Mouse (Mus musculus): ENCODE measurements around the gene Ctnna3. TPM values are rescaled to one million over a fixed set of nuclear protein-coding genes. Genes with fewer than 3 reads are reported as not detected.

Gene Ctnna3
- polyA plus RNA-seq, 2 experiments, result 0.78 to 0.89 TPM

- Histone ChIP-seq H3K4me3 (replicated peaks; ENCODE audit: low read length) (no peak overlapping the region), H3K4me1 (ENCODE audit: control insufficient read depth, insufficient read depth, low read length) (no peaks in the 10 kb centered on the region), H3K9me3 (ENCODE audit: control insufficient read depth, low read length) (no peaks in the 10 kb centered on the region), H3K27ac (replicated peaks; ENCODE audit: low read depth, low read length) (no peak overlapping the region), H3K27me3 (ENCODE audit: control insufficient read depth, insufficient read depth, low read length) (no peaks in the 10 kb centered on the region), H3K4me2 (replicated peaks; ENCODE audit: low read depth, low read length, severe bottlenecking) (no peak overlapping the region), H3K9ac (ENCODE audit: low read depth, low read length, severe bottlenecking) (no peak overlapping the region), H3K36me3 (ENCODE audit: control insufficient read depth, insufficient read depth, low read length) (no peaks in the 10 kb centered on the region)
- DNase-seq (ENCODE audit: low spot score) (no peak), ATAC-seq (ENCODE audit: low FRiP score, low read depth) (no peak)
- no peak for TF ChIP-seq POLR2A (IDR thresholded peaks at IDR 0.05; ENCODE audit: borderline replicate concordance, extremely low read depth, insufficient read depth, insufficient read length)
- WGBS, result 81% methylated on average over 2 of the region's 2 CpGs
Measured at GRCm38 (mm10) chr10:64588116-64588515, 1158.2 kb downstream of the Ctnna3 start.

DNA sequence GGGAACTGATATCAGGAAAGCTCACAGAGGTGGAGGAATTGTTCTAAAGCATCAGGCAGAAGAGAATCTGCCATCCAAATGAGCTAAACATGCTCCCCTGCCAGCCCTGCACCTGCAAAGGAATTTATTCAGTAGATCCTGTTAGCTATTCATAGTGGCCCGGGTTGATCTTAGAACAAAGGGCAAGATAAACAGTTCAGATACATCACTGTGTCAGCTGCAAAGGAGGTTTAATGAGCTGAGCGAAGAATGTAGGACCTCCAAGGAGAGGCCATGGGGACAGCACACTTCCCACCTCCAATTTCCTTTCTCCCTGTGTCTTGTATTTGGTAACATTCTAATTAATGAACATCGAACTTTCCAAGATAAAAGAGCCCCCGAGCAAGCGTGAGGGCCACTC is 1206.9 kb downstream of the Ctnna3 start:
- WGBS, result 66% methylated on average over 5 of the region's 5 CpGs
- no peak for TF ChIP-seq POLR2A (IDR thresholded peaks at IDR 0.05; ENCODE audit: borderline replicate concordance, extremely low read depth, insufficient read depth, insufficient read length)
- Histone ChIP-seq H3K36me3 (ENCODE audit: control insufficient read depth, insufficient read depth, low read length) (no peaks in the 10 kb centered on the region), H3K4me1 (ENCODE audit: control insufficient read depth, insufficient read depth, low read length) (no peaks in the 10 kb centered on the region), H3K27me3 (ENCODE audit: control insufficient read depth, insufficient read depth, low read length) (no peaks in the 10 kb centered on the region), H3K4me2 (replicated peaks; ENCODE audit: low read depth, low read length, severe bottlenecking) (no peak overlapping the region), H3K9ac (ENCODE audit: low read depth, low read length, severe bottlenecking) (no peak overlapping the region), H3K27ac (replicated peaks; ENCODE audit: low read depth, low read length) (no peak overlapping the region), H3K9me3 (ENCODE audit: control insufficient read depth, low read length) (no peaks in the 10 kb centered on the region), H3K4me3 (replicated peaks; ENCODE audit: low read length) (no peak overlapping the region)
- ATAC-seq (ENCODE audit: low FRiP score, low read depth), result no peak
- no peak for DNase-seq (ENCODE audit: low spot score)

GRCm38 (mm10) chr10:64639061-64639460 is 1209.2 kb downstream of the Ctnna3 start:
- Histone ChIP-seq H3K27ac (replicated peaks; ENCODE audit: low read depth, low read length) (no peak overlapping the region), H3K36me3 (ENCODE audit: control insufficient read depth, insufficient read depth, low read length) (no peaks in the 10 kb centered on the region), H3K4me2 (replicated peaks; ENCODE audit: low read depth, low read length, severe bottlenecking) (no peak overlapping the region), H3K9me3 (ENCODE audit: control insufficient read depth, low read length) (no peaks in the 10 kb centered on the region), H3K27me3 (ENCODE audit: control insufficient read depth, insufficient read depth, low read length) (no peaks in the 10 kb centered on the region), H3K4me3 (replicated peaks; ENCODE audit: low read length) (no peak overlapping the region), H3K4me1 (ENCODE audit: control insufficient read depth, insufficient read depth, low read length) (no peaks in the 10 kb centered on the region), H3K9ac (ENCODE audit: low read depth, low read length, severe bottlenecking) (no peak overlapping the region)
- no peak for TF ChIP-seq POLR2A (IDR thresholded peaks at IDR 0.05; ENCODE audit: borderline replicate concordance, extremely low read depth, insufficient read depth, insufficient read length)
- no peak for DNase-seq (ENCODE audit: low spot score)
- ATAC-seq (ENCODE audit: low FRiP score, low read depth), result no peak

- no peak overlapping the region for H3K27ac ChIP-seq (replicated peaks; ENCODE audit: low read depth, low read length)
- ATAC-seq (ENCODE audit: low FRiP score, low read depth) (no peak), DNase-seq (ENCODE audit: low spot score) (no peak)
- no peaks in the 10 kb centered on the region for H3K36me3 ChIP-seq (ENCODE audit: control insufficient read depth, insufficient read depth, low read length)
- WGBS, result 75% methylated on average over 4 of the region's 4 CpGs
- no peaks in the 10 kb centered on the region for H3K27me3 ChIP-seq (ENCODE audit: control insufficient read depth, insufficient read depth, low read length)
- no peak overlapping the region for H3K9ac ChIP-seq (ENCODE audit: low read depth, low read length, severe bottlenecking)
- no peak overlapping the region for H3K4me3 ChIP-seq (replicated peaks; ENCODE audit: low read length)
- H3K4me2 ChIP-seq (replicated peaks; ENCODE audit: low read depth, low read length, severe bottlenecking), result no peak overlapping the region
- no peak for TF ChIP-seq POLR2A (IDR thresholded peaks at IDR 0.05; ENCODE audit: borderline replicate concordance, extremely low read depth, insufficient read depth, insufficient read length)
- H3K4me1 ChIP-seq (ENCODE audit: control insufficient read depth, insufficient read depth, low read length), result no peaks in the 10 kb centered on the region
- no peaks in the 10 kb centered on the region for H3K9me3 ChIP-seq (ENCODE audit: control insufficient read depth, low read length)
Measured at GRCm38 (mm10) chr10:64641093-64641492, 1211.2 kb downstream of the Ctnna3 start.

GRCm38 (mm10) chr10:64641576-64641975 is 1211.7 kb downstream of the Ctnna3 start:
- no peaks in the 10 kb centered on the region for H3K27me3 ChIP-seq (ENCODE audit: control insufficient read depth, insufficient read depth, low read length)
- no peak overlapping the region for H3K4me3 ChIP-seq (replicated peaks; ENCODE audit: low read length)
- H3K9me3 ChIP-seq (ENCODE audit: control insufficient read depth, low read length), result no peaks in the 10 kb centered on the region
- no peak overlapping the region for H3K27ac ChIP-seq (replicated peaks; ENCODE audit: low read depth, low read length)
- DNase-seq (ENCODE audit: low spot score) (peak; percentile 7), ATAC-seq (ENCODE audit: low FRiP score, low read depth) (no peak; the same call in 1 of the 2 replicates)
- H3K4me2 ChIP-seq (replicated peaks; ENCODE audit: low read depth, low read length, severe bottlenecking), result no peak overlapping the region
- TF ChIP-seq POLR2A (IDR thresholded peaks at IDR 0.05; ENCODE audit: borderline replicate concordance, extremely low read depth, insufficient read depth, insufficient read length), result no peak
- no peak overlapping the region for H3K9ac ChIP-seq (ENCODE audit: low read depth, low read length, severe bottlenecking)
- no peaks in the 10 kb centered on the region for H3K36me3 ChIP-seq (ENCODE audit: control insufficient read depth, insufficient read depth, low read length)
- 24% methylated on average over 8 of the region's 8 CpGs for WGBS
- H3K4me1 ChIP-seq (ENCODE audit: control insufficient read depth, insufficient read depth, low read length), result no peaks in the 10 kb centered on the region

DNA sequence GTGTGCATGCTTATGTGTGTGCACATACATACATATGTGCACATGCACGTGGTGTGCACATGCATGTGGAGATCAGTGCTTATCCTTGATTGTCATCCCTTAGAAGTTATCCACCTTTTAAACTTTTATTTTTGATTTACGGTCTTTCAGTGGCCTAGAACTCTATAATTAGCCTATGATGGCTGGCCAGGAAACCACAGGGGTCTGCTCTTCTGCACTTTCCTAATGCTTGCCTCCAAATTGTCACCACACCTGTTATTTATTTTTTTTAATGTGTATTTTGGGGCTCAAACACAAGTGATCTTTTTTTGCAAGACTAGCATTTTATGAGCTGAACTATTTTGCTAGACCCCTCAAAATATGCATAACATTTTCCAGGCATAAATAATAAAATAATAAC is 1214.1 kb downstream of the Ctnna3 start:
- WGBS, result 45% methylated on average over 2 of the region's 2 CpGs

More for the DNA sequence above, 1214.1 kb downstream of the Ctnna3 start:
- Histone ChIP-seq H3K27me3 (ENCODE audit: control insufficient read depth, insufficient read depth, low read length) (no peaks in the 10 kb centered on the region), H3K4me1 (ENCODE audit: control insufficient read depth, insufficient read depth, low read length) (no peaks in the 10 kb centered on the region), H3K9ac (ENCODE audit: low read depth, low read length, severe bottlenecking) (no peak overlapping the region), H3K36me3 (ENCODE audit: control insufficient read depth, insufficient read depth, low read length) (no peaks in the 10 kb centered on the region), H3K4me3 (replicated peaks; ENCODE audit: low read length) (no peak overlapping the region), H3K27ac (replicated peaks; ENCODE audit: low read depth, low read length) (no peak overlapping the region), H3K4me2 (replicated peaks; ENCODE audit: low read depth, low read length, severe bottlenecking) (no peak overlapping the region), H3K9me3 (ENCODE audit: control insufficient read depth, low read length) (no peaks in the 10 kb centered on the region)
- no peak for TF ChIP-seq POLR2A (IDR thresholded peaks at IDR 0.05; ENCODE audit: borderline replicate concordance, extremely low read depth, insufficient read depth, insufficient read length)
- ATAC-seq (ENCODE audit: low FRiP score, low read depth), result no peak
- no peak for DNase-seq (ENCODE audit: low spot score)
